Mouse (Mus musculus) lung, adult 2 months (tissue): Measurements from ENCODE around the gene Adgrf5.

Source experiments
- CTCF ChIP-seq: fragments of 200-500 bp; IDR thresholded peaks from 2 replicates; pipeline ENCODE4 v1.5.1; 2011; ENCODE audit warnings: mild to moderate bottlenecking, low read length, control low read depth; ENCODE audit not compliant: insufficient read depth
- POLR2A ChIP-seq: fragments of 200-500 bp; IDR thresholded peaks from 2 replicates; pipeline ENCODE4 v1.6.1; 2011; ENCODE audit warnings: low read depth, mild to moderate bottlenecking, control low read depth, low read length, borderline replicate concordance; ENCODE audit errors: extremely low read depth

DNA sequence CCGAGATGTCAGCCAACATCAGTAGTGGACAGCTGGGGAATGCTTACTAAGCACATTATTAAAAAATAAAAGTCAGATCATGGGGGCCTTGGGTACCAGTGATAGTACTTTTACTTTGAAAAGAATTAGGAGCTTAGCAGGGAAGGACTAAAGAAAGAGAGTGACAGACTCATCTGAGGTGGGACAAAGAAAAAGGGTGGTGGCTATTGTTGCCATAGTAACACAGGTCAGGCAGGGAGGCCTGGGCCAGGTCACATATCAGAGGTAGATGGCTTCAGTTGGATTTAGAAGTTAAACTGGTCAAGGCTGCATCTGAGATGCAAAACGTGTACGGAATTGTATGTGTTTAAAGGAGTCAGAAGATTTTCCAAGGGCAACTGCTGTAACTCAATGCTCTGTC lies 38.9 kb downstream of the Adgrf5 start:
- TF ChIP-seq CTCF, result no peak
- no peak for TF ChIP-seq POLR2A
